Mouse (Mus musculus): ENCODE results near the gene Sh3glb1.

Gene Sh3glb1

GRCm38 (mm10) chr3:144715033-144715432, 5.1 kb downstream of the Sh3glb1 start:
- DNase-seq (ENCODE audit: extremely low spot score, low read depth, low spot score), result no peak

- no peak for DNase-seq (ENCODE audit: extremely low spot score, low read depth, low spot score)
Observed at GRCm38 (mm10) chr3:144714606-144715005, 5.5 kb downstream of the Sh3glb1 start.

- no peak for DNase-seq (ENCODE audit: extremely low spot score, low read depth, low spot score)
Observed at GRCm38 (mm10) chr3:144714126-144714525, 6.0 kb downstream of the Sh3glb1 start.

DNA sequence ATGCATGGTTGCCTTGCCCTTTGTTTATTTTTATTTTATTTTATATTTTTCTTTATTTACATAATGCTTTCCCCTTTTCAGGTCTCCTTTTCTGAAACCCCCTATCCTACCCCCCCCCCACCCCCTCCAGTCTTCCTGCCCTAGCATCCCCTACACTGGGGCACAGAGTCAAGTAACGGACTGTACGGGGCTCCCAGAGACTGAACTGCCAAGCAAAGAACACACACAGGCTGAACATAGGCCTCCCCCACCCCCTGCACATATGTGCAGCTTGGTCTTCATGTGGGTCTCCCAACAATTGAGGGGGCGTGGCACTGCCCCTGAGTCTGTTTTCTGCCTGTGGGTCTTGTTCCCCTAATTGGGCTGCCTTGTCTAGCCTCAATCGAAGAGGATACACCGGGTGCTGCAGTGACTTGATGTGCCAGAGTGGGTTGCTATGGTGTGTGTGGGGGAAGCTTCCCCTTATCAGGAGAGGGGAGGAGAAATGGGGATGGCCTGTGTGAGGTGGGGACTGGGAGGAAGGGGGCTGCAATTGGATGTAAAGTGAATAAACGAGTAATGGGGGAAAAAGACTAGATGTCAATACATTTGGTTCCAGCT, 8.4 kb downstream of the Sh3glb1 start:
- no peak for DNase-seq (ENCODE audit: extremely low spot score, low read depth, low spot score)

DNA sequence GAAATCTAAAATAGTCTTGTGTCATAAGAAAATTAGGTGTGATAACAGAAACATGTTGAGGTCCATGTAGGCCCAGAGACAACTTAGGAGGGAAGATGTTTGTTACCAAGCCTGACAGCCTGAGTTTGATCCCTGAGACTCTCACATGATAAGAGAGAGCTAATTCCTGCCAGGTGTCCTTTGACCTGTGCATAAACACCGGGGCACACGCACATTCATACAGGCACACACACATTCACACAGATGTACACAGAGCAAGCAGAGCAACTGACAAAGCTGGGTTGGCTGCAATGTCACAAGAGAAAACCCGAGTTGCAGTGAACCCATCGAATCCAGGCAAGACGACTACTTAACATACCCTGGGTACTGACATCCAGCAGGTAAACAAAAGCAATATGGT, 11.5 kb downstream of the Sh3glb1 start:
- DNase-seq (ENCODE audit: extremely low spot score, low read depth, low spot score), result no peak

- no peak for DNase-seq (ENCODE audit: extremely low spot score, low read depth, low spot score)
Observed at GRCm38 (mm10) chr3:144703959-144704358, 16.2 kb downstream of the Sh3glb1 start.

- DNase-seq (ENCODE audit: extremely low spot score, low read depth, low spot score), result no peak
Observed at GRCm38 (mm10) chr3:144698790-144699433, 21.2 kb downstream of the Sh3glb1 start.

DNA sequence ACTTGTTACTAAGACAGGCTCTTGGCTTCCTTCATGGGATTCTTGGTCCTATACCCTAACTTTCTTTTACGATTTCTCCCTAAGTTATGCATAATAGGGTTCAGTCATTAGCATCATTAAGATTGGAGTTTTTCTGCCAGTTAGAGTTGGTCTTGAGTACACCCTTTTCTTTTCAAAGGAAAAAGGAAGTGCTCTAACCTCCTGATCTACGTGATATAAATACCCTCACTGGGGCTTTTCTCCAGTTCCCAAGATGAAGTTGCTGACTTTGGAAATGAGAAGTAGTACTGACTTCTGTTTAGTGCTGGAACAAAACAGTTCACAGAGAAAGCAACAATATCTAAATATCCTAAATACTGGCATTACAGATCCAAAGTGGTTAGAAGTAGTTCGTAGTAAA, 22.2 kb downstream of the Sh3glb1 start:
- no peak for DNase-seq (ENCODE audit: extremely low spot score, low read depth, low spot score)

DNA sequence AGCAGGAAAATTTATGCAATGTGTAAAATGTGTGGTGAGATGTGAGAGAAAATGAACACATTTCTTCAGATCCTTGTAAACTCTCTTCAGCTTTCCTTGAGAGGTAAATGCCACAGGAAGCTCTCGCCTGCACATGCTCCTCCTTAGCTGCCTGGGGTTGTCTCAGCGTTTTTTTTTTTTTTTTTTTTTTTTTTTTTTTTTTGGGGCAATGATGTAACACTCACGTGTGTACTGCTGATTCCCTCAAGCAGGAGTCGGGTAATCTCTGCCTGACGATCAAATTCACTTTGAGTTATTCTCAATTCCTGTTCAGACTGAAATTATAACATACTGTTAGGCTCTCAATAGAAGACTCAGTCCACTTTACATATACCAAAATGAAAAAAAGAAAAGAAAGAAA, 23.0 kb downstream of the Sh3glb1 start:
- DNase-seq (ENCODE audit: extremely low spot score, low read depth, low spot score), result no peak

GRCm38 (mm10) chr3:144694941-144695340, 25.2 kb downstream of the Sh3glb1 start:
- no peak for DNase-seq (ENCODE audit: extremely low spot score, low read depth, low spot score)

- no peak for DNase-seq (ENCODE audit: extremely low spot score, low read depth, low spot score)
Observed at GRCm38 (mm10) chr3:144694040-144694439, 26.1 kb downstream of the Sh3glb1 start.

GRCm38 (mm10) chr3:144692052-144692451, 28.1 kb downstream of the Sh3glb1 start:
- DNase-seq (ENCODE audit: extremely low spot score, low read depth, low spot score), result no peak

DNA sequence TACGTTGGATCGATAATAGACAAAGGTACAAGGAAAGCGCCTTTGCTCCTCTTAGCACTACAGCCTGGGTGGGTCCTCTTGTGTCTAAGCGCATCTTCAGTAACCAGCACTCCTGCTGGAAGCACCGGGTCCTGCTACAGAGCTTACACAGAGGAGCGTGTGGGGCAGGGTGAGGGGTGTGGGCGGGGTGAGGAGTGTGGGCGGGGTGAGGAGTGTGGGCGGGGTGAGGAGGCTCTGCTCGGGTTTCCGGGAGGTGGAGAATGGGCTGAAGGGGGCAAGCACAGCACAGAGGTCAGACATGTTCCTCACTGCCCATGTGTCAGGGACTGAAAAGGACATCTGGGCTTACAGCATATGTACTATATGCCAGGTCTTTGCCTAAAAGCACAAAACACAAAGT, 30.9 kb downstream of the Sh3glb1 start:
- no peak for DNase-seq (ENCODE audit: extremely low spot score, low read depth, low spot score)

DNA sequence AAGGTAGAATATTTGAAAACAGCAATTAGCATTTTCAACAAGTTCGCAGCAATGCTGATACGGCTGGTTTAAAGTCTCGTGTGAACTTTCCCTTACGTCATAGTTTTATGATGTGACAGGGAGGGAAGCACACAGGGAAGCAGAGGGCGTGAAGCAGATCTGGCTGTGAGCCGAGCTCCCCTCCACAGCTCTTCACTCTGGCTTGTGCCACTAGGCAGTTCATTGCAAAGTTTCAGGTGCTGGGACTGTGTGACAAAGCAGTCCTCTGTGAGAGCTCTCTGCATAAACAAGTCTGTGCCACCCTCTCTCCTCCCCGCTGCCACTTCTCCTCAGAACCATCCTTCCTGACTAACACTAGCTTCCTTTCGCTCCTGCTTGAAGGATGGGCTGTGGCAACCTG, 31.9 kb downstream of the Sh3glb1 start:
- DNase-seq (ENCODE audit: extremely low spot score, low read depth, low spot score), result no peak

GRCm38 (mm10) chr3:144687618-144688017, 32.5 kb downstream of the Sh3glb1 start:
- DNase-seq (ENCODE audit: extremely low spot score, low read depth, low spot score), result no peak

DNA sequence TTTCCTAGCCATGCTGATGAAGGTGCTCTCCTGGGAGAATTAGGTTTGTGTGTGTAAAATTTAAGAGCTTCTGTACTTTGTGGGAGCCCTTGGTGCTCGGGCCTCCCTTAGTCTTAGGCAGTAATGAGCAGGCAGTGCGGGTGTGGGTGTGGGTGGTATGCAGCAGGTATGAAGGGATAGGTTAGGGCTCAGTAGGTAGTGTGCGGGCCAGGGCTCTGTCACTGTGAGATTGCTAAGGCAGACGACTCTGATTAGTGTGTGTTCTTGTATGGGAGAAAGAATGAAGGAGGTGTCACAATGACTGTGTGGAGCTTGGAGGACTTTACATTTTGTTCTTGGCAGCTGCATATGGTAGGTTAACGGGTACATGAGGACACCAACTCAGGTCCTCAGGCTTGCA, 34.0 kb downstream of the Sh3glb1 start:
- no peak for DNase-seq (ENCODE audit: extremely low spot score, low read depth, low spot score)

- DNase-seq (ENCODE audit: extremely low spot score, low read depth, low spot score), result no peak
Observed at GRCm38 (mm10) chr3:144683136-144683814, 36.9 kb downstream of the Sh3glb1 start.

- DNase-seq (ENCODE audit: extremely low spot score, low read depth, low spot score), result no peak
Observed at GRCm38 (mm10) chr3:144681542-144681941, 38.6 kb downstream of the Sh3glb1 start.

DNA sequence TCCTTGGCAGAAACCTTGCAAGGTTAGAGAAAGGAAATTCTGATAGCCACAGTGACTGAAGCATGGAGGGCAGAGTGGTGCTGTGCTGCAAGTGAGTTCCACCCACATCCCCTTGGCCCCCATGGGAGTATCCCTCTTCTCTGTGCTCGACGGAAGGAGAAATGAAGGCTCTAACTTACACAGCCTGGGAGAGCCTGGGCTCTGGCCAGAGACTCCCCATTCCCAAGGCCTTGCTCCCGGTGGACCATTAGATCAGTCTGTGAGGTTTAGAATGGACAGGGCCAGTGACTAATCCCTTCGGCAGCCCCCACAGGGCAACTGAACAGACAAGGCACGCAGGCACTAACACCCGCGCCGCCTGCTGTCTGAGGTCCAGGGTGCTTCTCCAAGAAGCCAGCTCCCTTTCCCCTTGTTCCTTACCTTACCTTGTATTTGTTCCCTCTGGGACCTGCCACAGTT, 40.4 kb downstream of the Sh3glb1 start:
- DNase-seq (ENCODE audit: extremely low spot score, low read depth, low spot score), result no peak

- no peak for DNase-seq (ENCODE audit: extremely low spot score, low read depth, low spot score)
Observed at GRCm38 (mm10) chr3:144679137-144679536, 41.0 kb downstream of the Sh3glb1 start.

- no peak for DNase-seq (ENCODE audit: extremely low spot score, low read depth, low spot score)
Observed at GRCm38 (mm10) chr3:144677751-144678150, 42.4 kb downstream of the Sh3glb1 start.

- DNase-seq (ENCODE audit: extremely low spot score, low read depth, low spot score), result no peak
Observed at GRCm38 (mm10) chr3:144676249-144676648, 43.9 kb downstream of the Sh3glb1 start.

Measured in hindlimb bud, embryonic 11.5 days (tissue).